Mouse (Mus musculus): ENCODE measurements around the gene Stat5b. TPM values are rescaled to one million over a fixed set of nuclear protein-coding genes. Genes with fewer than 3 reads are reported as not detected.

The Stat5b gene
- polyA plus RNA-seq (2015; fragmentation: Nextera tagmentation; extraction: Ambion mirVana): 11.4 and 13.3 TPM in 2 replicates

- ATAC-seq (replicated peaks): peak; percentile 85
- WGBS: under 1% methylated on average over 89 of the region's 104 CpGs
- Histone ChIP-seq H3K27me3 (peaks cover 23% of the 10 kb centered on the region), H3K27ac (replicated peaks) (peak within 1 kb of the TSS; percentile 72), H3K9me3 (no peaks in the 10 kb centered on the region), H3K36me3 (no peaks in the 10 kb centered on the region), H3K4me3 (peak within 1 kb of the TSS; percentile 60), H3K9ac (replicated peaks) (peak within 1 kb of the TSS; percentile 79), H3K4me1 (peaks cover 26% of the 10 kb centered on the region), H3K4me2 (replicated peaks) (peak within 1 kb of the TSS; percentile 87)
These were observed at the start of gene Stat5b for GRCm38 (mm10) chr11:100850038-100850777. Gene Stat5b, minus strand, starts transcription at chr11:100850724.

- Histone ChIP-seq H3K4me1 (peaks cover 27% of the 10 kb centered on the region), H3K27me3 (no peaks in the 10 kb centered on the region), H3K27ac (replicated peaks) (peak overlapping the region; percentile 56), H3K4me3 (no peak overlapping the region), H3K36me3 (peaks cover 18% of the 10 kb centered on the region), H3K9ac (replicated peaks) (no peak overlapping the region), H3K4me2 (replicated peaks) (no peak overlapping the region), H3K9me3 (no peaks in the 10 kb centered on the region)
- ATAC-seq (replicated peaks): no peak
- 51% methylated on average over 15 of the region's 16 CpGs for WGBS
These were observed 48.1 kb upstream of the Stat5b start for GRCm38 (mm10) chr11:100898441-100899199.

GRCm38 (mm10) chr11:100897294-100898231, 47.0 kb upstream of the Stat5b start:
- Histone ChIP-seq H3K9ac (replicated peaks) (no peak overlapping the region), H3K4me2 (replicated peaks) (no peak overlapping the region), H3K9me3 (no peaks in the 10 kb centered on the region), H3K27me3 (no peaks in the 10 kb centered on the region), H3K36me3 (peaks cover 14% of the 10 kb centered on the region), H3K4me1 (peaks cover 28% of the 10 kb centered on the region), H3K4me3 (no peak overlapping the region), H3K27ac (replicated peaks) (peak overlapping the region; percentile 56; the same call in 1 of the 2 replicates)
- no peak; the same call in 1 of the 2 replicates for ATAC-seq (replicated peaks)
- 53% methylated on average over 7 of the region's 7 CpGs for WGBS

- H3K9ac ChIP-seq (replicated peaks): no peak overlapping the region
- H3K36me3 ChIP-seq: peaks cover under 1% of the 10 kb centered on the region
- no peaks in the 10 kb centered on the region for H3K27me3 ChIP-seq
- no peak for ATAC-seq (replicated peaks)
- H3K27ac ChIP-seq (replicated peaks): no peak overlapping the region
- WGBS: 69% methylated on average over 10 of the region's 10 CpGs
- H3K4me3 ChIP-seq: no peak overlapping the region
- H3K4me1 ChIP-seq: peaks cover 28% of the 10 kb centered on the region
- H3K9me3 ChIP-seq: no peaks in the 10 kb centered on the region
- no peak overlapping the region for H3K4me2 ChIP-seq (replicated peaks)
These were observed 45.6 kb upstream of the Stat5b start for GRCm38 (mm10) chr11:100896078-100896477.

GRCm38 (mm10) chr11:100894146-100894918, 43.8 kb upstream of the Stat5b start:
- 72% methylated on average over 9 of the region's 9 CpGs for WGBS
- Histone ChIP-seq H3K27ac (replicated peaks) (no peak overlapping the region), H3K4me3 (no peak overlapping the region), H3K9ac (replicated peaks) (no peak overlapping the region), H3K9me3 (no peaks in the 10 kb centered on the region), H3K36me3 (no peaks in the 10 kb centered on the region), H3K27me3 (no peaks in the 10 kb centered on the region), H3K4me1 (peaks cover 36% of the 10 kb centered on the region), H3K4me2 (replicated peaks) (no peak overlapping the region)
- no peak for ATAC-seq (replicated peaks)

- Histone ChIP-seq H3K4me1 (peaks cover 29% of the 10 kb centered on the region), H3K4me2 (replicated peaks) (no peak overlapping the region), H3K9ac (replicated peaks) (no peak overlapping the region), H3K27me3 (no peaks in the 10 kb centered on the region), H3K27ac (replicated peaks) (no peak overlapping the region), H3K4me3 (no peak overlapping the region), H3K9me3 (no peaks in the 10 kb centered on the region), H3K36me3 (no peaks in the 10 kb centered on the region)
- 8% methylated on average over 9 of the region's 9 CpGs for WGBS
- ATAC-seq (replicated peaks): 0 out of 2 replicates have a peak, but pooled peaks have one; percentile 29
These were observed 43.0 kb upstream of the Stat5b start for GRCm38 (mm10) chr11:100893482-100893881.

- H3K4me1 ChIP-seq: peaks cover 19% of the 10 kb centered on the region
- H3K4me3 ChIP-seq: no peak overlapping the region
- no peak overlapping the region for H3K9ac ChIP-seq (replicated peaks)
- H3K4me2 ChIP-seq (replicated peaks): no peak overlapping the region
- H3K9me3 ChIP-seq: no peaks in the 10 kb centered on the region
- ATAC-seq (replicated peaks): no peak
- H3K36me3 ChIP-seq: no peaks in the 10 kb centered on the region
- H3K27me3 ChIP-seq: no peaks in the 10 kb centered on the region
- no peak overlapping the region for H3K27ac ChIP-seq (replicated peaks)
- 80% methylated on average over 5 of the region's 5 CpGs for WGBS
These were observed 41.9 kb upstream of the Stat5b start for GRCm38 (mm10) chr11:100892435-100892834.

GRCm38 (mm10) chr11:100891256-100892123, 41.0 kb upstream of the Stat5b start:
- Histone ChIP-seq H3K27ac (replicated peaks) (peak overlapping the region; percentile 0; the same call in 1 of the 2 replicates), H3K4me2 (replicated peaks) (no peak overlapping the region), H3K9me3 (no peaks in the 10 kb centered on the region), H3K27me3 (no peaks in the 10 kb centered on the region), H3K4me3 (no peak overlapping the region), H3K9ac (replicated peaks) (no peak overlapping the region), H3K4me1 (peaks cover 19% of the 10 kb centered on the region), H3K36me3 (no peaks in the 10 kb centered on the region)
- WGBS: 75% methylated on average over 15 of the region's 15 CpGs
- no peak for ATAC-seq (replicated peaks)

- H3K4me3 ChIP-seq: no peak overlapping the region
- ATAC-seq (replicated peaks): no peak
- no peaks in the 10 kb centered on the region for H3K9me3 ChIP-seq
- H3K4me2 ChIP-seq (replicated peaks): no peak overlapping the region
- H3K9ac ChIP-seq (replicated peaks): no peak overlapping the region
- H3K36me3 ChIP-seq: no peaks in the 10 kb centered on the region
- peaks cover 19% of the 10 kb centered on the region for H3K4me1 ChIP-seq
- peak overlapping the region; percentile 0; the same call in 1 of the 2 replicates for H3K27ac ChIP-seq (replicated peaks)
- no peaks in the 10 kb centered on the region for H3K27me3 ChIP-seq
- 63% methylated on average over 6 of the region's 6 CpGs for WGBS
These were observed 40.0 kb upstream of the Stat5b start for GRCm38 (mm10) chr11:100890481-100890880.

GRCm38 (mm10) chr11:100888348-100888820, 37.9 kb upstream of the Stat5b start:
- Histone ChIP-seq H3K27ac (replicated peaks) (no peak overlapping the region), H3K4me1 (peaks cover 8% of the 10 kb centered on the region), H3K36me3 (no peaks in the 10 kb centered on the region)

More at GRCm38 (mm10) chr11:100888348-100888820, 37.9 kb upstream of the Stat5b start:
- H3K27me3 ChIP-seq: no peaks in the 10 kb centered on the region
- ATAC-seq (replicated peaks): no peak
- no peaks in the 10 kb centered on the region for H3K9me3 ChIP-seq
- 82% methylated on average over 10 of the region's 10 CpGs for WGBS
- no peak overlapping the region for H3K4me2 ChIP-seq (replicated peaks)
- H3K4me3 ChIP-seq: no peak overlapping the region
- H3K9ac ChIP-seq (replicated peaks): no peak overlapping the region

Measured in forebrain, embryonic 15.5 days (tissue).